In genomic region chr19:34236049-34236448, GRCm38 (mm10) we compare ENCODE assay signal across 18 mouse cellular contexts.
"Had no signal": no experiment of that assay in that cellular context is flagged by ENCODE, and none has a peak within 500 bp of the region (broad histone marks: within the 10 kb centered on the region; RNA-seq: fewer than 3 reads in every experiment).

No protein-coding gene starts in this region.

- H3K27me3 ChIP-seq: liver, embryonic 12.5 days; midbrain, embryonic 12.5 days; neural tube, embryonic 13.5 days; neural tube, embryonic 15.5 days had no signal

- H3K4me3 ChIP-seq: liver, embryonic 12.5 days; midbrain, embryonic 10.5 days; midbrain, embryonic 12.5 days; myocyte; neural tube, embryonic 13.5 days; neural tube, embryonic 15.5 days had no signal

- H3K9me3 ChIP-seq: liver, embryonic 12.5 days; midbrain, embryonic 10.5 days; midbrain, embryonic 12.5 days; neural tube, embryonic 13.5 days; neural tube, embryonic 15.5 days had no signal

- H3K4me2 ChIP-seq: liver, embryonic 12.5 days; midbrain, embryonic 12.5 days; neural tube, embryonic 13.5 days; neural tube, embryonic 15.5 days had no signal

- H3K27ac ChIP-seq: liver, embryonic 12.5 days; liver, embryonic 14.5 days; midbrain, embryonic 10.5 days; midbrain, embryonic 12.5 days; neural tube, embryonic 13.5 days; neural tube, embryonic 15.5 days had no signal

- H3K4me1 ChIP-seq: liver, embryonic 12.5 days; midbrain, embryonic 12.5 days; neural tube, embryonic 13.5 days; neural tube, embryonic 15.5 days had no signal

- ATAC-seq: liver, embryonic 12.5 days; midbrain, embryonic 16.5 days had no signal

- DNase-seq: lung, postnatal 10 days; midbrain, embryonic 14.5 days; retina, postnatal 1 day; right cerebral cortex, adult 18-20 months; right cerebral cortex, postnatal 25 days; right cerebral cortex, postnatal 4 days; spleen, adult 18-20 months; thymus, adult 18-20 months; thymus, postnatal 14 days; thymus, postnatal 36 days had no signal

- H3K36me3 ChIP-seq: midbrain, embryonic 10.5 days; midbrain, embryonic 12.5 days had no signal

- H3K9ac ChIP-seq: liver, embryonic 12.5 days; liver, embryonic 14.5 days; midbrain, embryonic 12.5 days; neural tube, embryonic 13.5 days; neural tube, embryonic 15.5 days had no signal
